Mouse (Mus musculus): ENCODE measurements around the gene Fam107b. TPM values are rescaled to one million over a fixed set of nuclear protein-coding genes. Genes with fewer than 3 reads are reported as not detected.
"Not testable (repeated sequence)": the region's sequence is repeated elsewhere in the genome, so short reads cannot be mapped to it uniquely, and the experiment has no call there.

Fam107b gene
- polyA plus RNA-seq, 1 experiment from 2014 or later = 31.8 TPM

GRCm38 (mm10) chr2:3719436-3720121 lies 149.3 kb downstream of the Fam107b start:
- not testable (repeated sequence) for H3K9me3 ChIP-seq; H3K27ac ChIP-seq; H3K4me3 ChIP-seq; H3K27me3 ChIP-seq; H3K36me3 ChIP-seq; ATAC-seq (ENCODE audit: borderline replicate concordance, extremely low read depth, low FRiP score, low TSS enrichment); H3K9ac ChIP-seq; H3K4me2 ChIP-seq
- peaks cover 14% of the 10 kb centered on the region for H3K4me1 ChIP-seq
- 70% methylated on average over 5 of the region's 5 CpGs for WGBS

DNA sequence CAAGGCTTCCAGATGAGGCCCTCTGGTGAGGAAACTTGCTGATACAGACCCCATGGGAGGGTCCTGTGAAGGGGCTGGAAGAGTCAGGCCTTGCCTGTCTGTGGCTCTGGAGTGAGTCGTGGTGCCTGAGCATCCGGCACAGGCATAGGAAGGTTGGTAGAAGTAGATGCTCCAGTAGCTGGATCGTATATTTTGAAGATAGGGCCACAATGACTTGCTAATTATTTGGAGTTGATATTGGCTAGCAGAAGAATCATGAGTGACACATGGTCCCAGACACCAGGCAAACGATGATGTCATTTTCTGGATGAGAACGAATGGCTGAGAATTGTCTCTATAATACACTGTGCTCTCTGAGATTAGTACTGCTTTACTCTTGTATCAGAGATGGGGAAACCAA lies 150.8 kb downstream of the Fam107b start:
- Histone ChIP-seq H3K4me1 (peaks cover 8% of the 10 kb centered on the region), H3K9ac (no peak overlapping the region), H3K4me3 (no peak overlapping the region), H3K27me3 (no peaks in the 10 kb centered on the region), H3K36me3 (no peaks in the 10 kb centered on the region), H3K4me2 (no peak overlapping the region), H3K9me3 (no peaks in the 10 kb centered on the region), H3K27ac (no peak overlapping the region)
- 87% methylated on average over 5 of the region's 5 CpGs for WGBS
- no peak for ATAC-seq (ENCODE audit: borderline replicate concordance, extremely low read depth, low FRiP score, low TSS enrichment)

- 38% methylated on average over 6 of the region's 6 CpGs for WGBS
These were observed 151.7 kb downstream of the Fam107b start for GRCm38 (mm10) chr2:3721974-3722373.

GRCm38 (mm10) chr2:3723391-3724106 lies 153.3 kb downstream of the Fam107b start:
- Histone ChIP-seq H3K9ac (no peak overlapping the region), H3K4me2 (no peak overlapping the region), H3K27ac (no peak overlapping the region), H3K4me1 (peaks cover 16% of the 10 kb centered on the region), H3K27me3 (no peaks in the 10 kb centered on the region), H3K9me3 (no peaks in the 10 kb centered on the region), H3K4me3 (no peak overlapping the region), H3K36me3 (no peaks in the 10 kb centered on the region)
- ATAC-seq (ENCODE audit: borderline replicate concordance, extremely low read depth, low FRiP score, low TSS enrichment) = no peak
- WGBS = 72% methylated on average over 8 of the region's 8 CpGs

More at GRCm38 (mm10) chr2:3721974-3722373, 151.7 kb downstream of the Fam107b start:
- Histone ChIP-seq H3K27ac (no peak overlapping the region), H3K9ac (no peak overlapping the region), H3K27me3 (no peaks in the 10 kb centered on the region), H3K4me2 (no peak overlapping the region), H3K9me3 (no peaks in the 10 kb centered on the region), H3K4me3 (no peak overlapping the region), H3K36me3 (no peaks in the 10 kb centered on the region), H3K4me1 (peaks cover 16% of the 10 kb centered on the region)
- ATAC-seq (ENCODE audit: borderline replicate concordance, extremely low read depth, low FRiP score, low TSS enrichment) = no peak

- Histone ChIP-seq H3K36me3 (no peaks in the 10 kb centered on the region), H3K9me3 (no peaks in the 10 kb centered on the region), H3K27ac (peak overlapping the region; percentile 63), H3K4me1 (peaks cover 22% of the 10 kb centered on the region), H3K9ac (no peak overlapping the region), H3K4me3 (no peak overlapping the region), H3K4me2 (peak overlapping the region; percentile 24; the same call in 1 of the 2 replicates), H3K27me3 (no peaks in the 10 kb centered on the region)
- no peak for ATAC-seq (ENCODE audit: borderline replicate concordance, extremely low read depth, low FRiP score, low TSS enrichment)
- 51% methylated on average over 13 of the region's 13 CpGs for WGBS
These were observed 156.3 kb downstream of the Fam107b start for GRCm38 (mm10) chr2:3726501-3727078.

DNA sequence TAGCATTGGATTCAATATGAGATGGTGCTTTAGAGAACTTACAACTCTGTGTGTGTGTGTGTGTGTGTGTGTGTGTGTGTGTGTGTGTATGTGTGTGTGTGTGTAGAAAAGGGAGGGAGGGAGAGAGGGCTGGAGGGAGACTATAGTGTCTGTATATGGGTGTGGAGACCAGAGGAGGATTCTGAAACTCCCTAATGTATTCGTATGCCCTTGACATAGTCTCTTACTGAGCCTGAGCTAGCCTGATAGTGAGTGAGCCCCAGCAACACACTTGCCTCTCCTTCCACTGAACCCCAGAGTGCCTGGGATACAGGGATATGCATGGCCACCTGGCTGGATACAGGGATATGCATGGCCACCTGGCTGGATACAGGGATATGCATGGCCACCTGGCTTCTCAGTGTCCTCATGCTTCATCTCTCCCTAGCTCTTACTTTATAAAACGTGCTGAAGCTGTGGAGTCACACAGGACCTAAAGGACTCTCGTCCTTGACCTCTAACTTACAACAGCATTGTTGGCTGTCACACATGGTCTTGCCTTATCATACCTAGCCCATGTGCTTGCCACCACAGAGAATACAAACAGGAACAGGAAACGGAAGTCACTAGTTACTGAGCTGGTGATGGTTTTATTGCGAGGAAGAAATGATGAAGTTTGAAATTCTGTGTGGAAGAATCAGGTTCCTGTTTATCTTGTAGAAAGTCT lies 157.1 kb downstream of the Fam107b start:
- H3K27me3 ChIP-seq = no peaks in the 10 kb centered on the region
- H3K9ac ChIP-seq = no peak overlapping the region
- H3K27ac ChIP-seq = peak overlapping the region; percentile 63
- ATAC-seq (ENCODE audit: borderline replicate concordance, extremely low read depth, low FRiP score, low TSS enrichment) = peak; percentile 51; the same call in 1 of the 2 replicates
- 49% methylated on average over 5 of the region's 5 CpGs for WGBS
- H3K9me3 ChIP-seq = no peaks in the 10 kb centered on the region
- H3K4me3 ChIP-seq = no peak overlapping the region
- no peak overlapping the region for H3K4me2 ChIP-seq
- no peaks in the 10 kb centered on the region for H3K36me3 ChIP-seq
- H3K4me1 ChIP-seq = peaks cover 23% of the 10 kb centered on the region

DNA sequence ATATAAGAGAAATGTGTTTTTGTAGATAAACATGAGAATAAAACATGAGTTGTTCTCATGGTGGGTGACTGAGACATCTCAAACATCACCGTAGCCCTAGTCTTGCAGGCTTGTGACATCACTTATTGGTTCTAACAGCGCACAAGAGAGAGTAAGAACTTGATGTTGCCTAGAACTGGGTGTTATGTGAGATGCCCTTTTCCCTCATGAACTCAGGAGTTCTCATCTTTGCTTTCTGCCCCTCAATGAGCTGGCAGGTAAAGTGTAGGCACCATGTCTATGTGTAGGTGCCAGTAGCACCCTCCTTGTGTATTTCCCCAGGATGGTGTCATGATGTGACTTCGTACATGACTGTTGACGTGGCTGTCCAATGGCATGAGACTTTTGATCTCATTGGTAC lies 157.8 kb downstream of the Fam107b start:
- Histone ChIP-seq H3K9ac (no peak overlapping the region), H3K4me2 (no peak overlapping the region), H3K27me3 (no peaks in the 10 kb centered on the region), H3K9me3 (no peaks in the 10 kb centered on the region), H3K27ac (no peak overlapping the region), H3K4me3 (no peak overlapping the region), H3K36me3 (no peaks in the 10 kb centered on the region), H3K4me1 (peaks cover 28% of the 10 kb centered on the region)
- ATAC-seq (ENCODE audit: borderline replicate concordance, extremely low read depth, low FRiP score, low TSS enrichment) = no peak
- 82% methylated on average over 4 of the region's 4 CpGs for WGBS

- Histone ChIP-seq H3K4me1 (peaks cover 28% of the 10 kb centered on the region), H3K27me3 (no peaks in the 10 kb centered on the region), H3K36me3 (no peaks in the 10 kb centered on the region), H3K9ac (no peak overlapping the region), H3K4me2 (no peak overlapping the region), H3K27ac (no peak overlapping the region; the same call in 1 of the 2 replicates), H3K4me3 (no peak overlapping the region), H3K9me3 (no peaks in the 10 kb centered on the region)
- no peak for ATAC-seq (ENCODE audit: borderline replicate concordance, extremely low read depth, low FRiP score, low TSS enrichment)
- 65% methylated on average over 3 of the region's 3 CpGs for whole genome bisulfite sequencing
These were observed 159.3 kb downstream of the Fam107b start for GRCm38 (mm10) chr2:3729586-3729985.

GRCm38 (mm10) chr2:3730744-3731143 lies 160.5 kb downstream of the Fam107b start:
- Histone ChIP-seq H3K36me3 (no peaks in the 10 kb centered on the region), H3K4me3 (no peak overlapping the region), H3K9me3 (no peaks in the 10 kb centered on the region), H3K4me1 (peaks cover 29% of the 10 kb centered on the region), H3K9ac (no peak overlapping the region), H3K4me2 (no peak overlapping the region), H3K27me3 (no peaks in the 10 kb centered on the region), H3K27ac (0 out of 2 replicates have a peak overlapping the region, but pooled peaks have one; percentile 3)
- no peak for ATAC-seq (ENCODE audit: borderline replicate concordance, extremely low read depth, low FRiP score, low TSS enrichment)
- WGBS = 48% methylated on average over 10 of the region's 10 CpGs

GRCm38 (mm10) chr2:3731316-3732015 lies 161.2 kb downstream of the Fam107b start:
- 81% methylated on average over 14 of the region's 14 CpGs for WGBS
- H3K36me3 ChIP-seq = no peaks in the 10 kb centered on the region
- H3K9me3 ChIP-seq = no peaks in the 10 kb centered on the region
- H3K27ac ChIP-seq = no peak overlapping the region
- no peak for ATAC-seq (ENCODE audit: borderline replicate concordance, extremely low read depth, low FRiP score, low TSS enrichment)
- H3K9ac ChIP-seq = no peak overlapping the region
- no peak overlapping the region for H3K4me2 ChIP-seq
- no peak overlapping the region for H3K4me3 ChIP-seq
- no peaks in the 10 kb centered on the region for H3K27me3 ChIP-seq
- H3K4me1 ChIP-seq = peaks cover 33% of the 10 kb centered on the region

DNA sequence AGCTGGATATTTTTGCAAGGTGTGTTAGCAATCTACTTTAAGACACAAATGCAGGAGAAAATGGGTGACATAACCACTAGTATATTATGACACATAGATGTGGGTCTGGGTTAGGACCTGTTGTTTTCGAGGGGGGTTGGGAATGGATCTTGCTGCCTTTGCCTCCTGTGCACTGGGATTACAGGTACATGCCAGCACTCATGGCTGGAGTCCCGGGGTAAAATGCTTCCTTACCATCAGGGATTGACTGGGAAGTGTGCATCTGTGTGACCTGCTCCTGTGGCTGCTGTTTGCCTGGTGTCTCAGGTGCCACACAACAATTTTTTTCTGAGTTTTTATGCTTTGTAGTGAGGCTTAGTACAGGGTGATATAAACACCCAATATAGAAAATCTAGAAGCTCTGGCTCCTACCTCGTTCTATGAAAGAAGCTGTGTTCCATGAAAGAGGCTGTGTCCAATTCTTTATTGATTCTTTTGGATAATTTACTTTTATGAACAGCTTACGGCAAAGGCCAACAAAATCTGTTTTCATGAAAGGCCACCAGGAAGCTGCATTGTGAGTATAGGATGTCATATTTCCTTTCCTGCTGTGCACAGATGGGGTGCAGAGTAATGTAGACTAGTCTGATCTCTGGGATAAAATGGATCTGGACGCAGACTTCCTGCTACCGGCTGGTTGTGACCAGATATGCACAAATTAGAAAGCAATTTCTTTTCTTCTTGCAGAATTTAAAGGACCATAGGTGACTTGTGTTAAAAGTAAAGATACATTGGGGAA lies 167.8 kb downstream of the Fam107b start:
- no peaks in the 10 kb centered on the region for H3K36me3 ChIP-seq
- 66% methylated on average over 6 of the region's 6 CpGs for WGBS
- no peaks in the 10 kb centered on the region for H3K9me3 ChIP-seq
- H3K4me2 ChIP-seq = no peak overlapping the region
- H3K27me3 ChIP-seq = no peaks in the 10 kb centered on the region
- H3K4me3 ChIP-seq = no peak overlapping the region
- peaks cover 38% of the 10 kb centered on the region for H3K4me1 ChIP-seq
- ATAC-seq (ENCODE audit: borderline replicate concordance, extremely low read depth, low FRiP score, low TSS enrichment) = no peak
- H3K27ac ChIP-seq = no peak overlapping the region
- H3K9ac ChIP-seq = no peak overlapping the region; the same call in 1 of the 2 replicates

Measured in lung, embryonic 15.5 days (tissue).